Mouse (Mus musculus): Measurements from ENCODE around the gene Gna14. TPM values are rescaled to one million over a fixed set of nuclear protein-coding genes. Genes with fewer than 3 reads are reported as not detected.

The Gna14 gene
- polyA plus RNA-seq (2012; rRNA removed) = 1.2 and 1.6 TPM in 2 replicates

GRCm38 (mm10) chr19:16435531-16436231 is at the start of gene Gna14:
Gene Gna14 (plus strand): TSS chr19:16435762.

Measured in central nervous system, embryonic 14 days (tissue).